In genomic region chr16:31290281-31290680, GRCm38 (mm10) we compare ENCODE assay signal across 9 mouse cellular contexts. TPM values are rescaled to one million over a fixed set of nuclear protein-coding genes. Genes with fewer than 3 reads are reported as not detected.
DNase-seq lines count a peak whose midpoint lies in the region; ATAC-seq and TF ChIP-seq lines count a peak whose summit lies in the region.
"Had no signal": no experiment of that assay in that cellular context is flagged by ENCODE, and none has a peak within 500 bp of the region (broad histone marks: within the 10 kb centered on the region; RNA-seq: fewer than 3 reads in every experiment).

No protein-coding gene starts in this region.

- no peaks in the 10 kb centered on the region for H3K27me3 ChIP-seq in C2C12 (ENCODE audit: control insufficient read depth, insufficient read depth, insufficient read length)
- H3K27me3 ChIP-seq in kidney, adult 2 months (replicated peaks; ENCODE audit: control insufficient read depth, insufficient read depth, low read length): no peaks in the 10 kb centered on the region
- H3K27me3 ChIP-seq: neural tube, embryonic 13.5 days had no signal

- no peak for TF ChIP-seq POLR2A in kidney, adult 2 months (IDR thresholded peaks at IDR 0.05; ENCODE audit: low read depth, low read length)

- ATAC-seq in CD4-positive, CD25-positive, alpha-beta regulatory T cell, adult 4 months: no peak

- H3K79me3 ChIP-seq in C2C12 (ENCODE audit: low read depth): no peaks in the 10 kb centered on the region

- H3K4me1 ChIP-seq in kidney, adult 2 months (ENCODE audit: control insufficient read depth, insufficient read depth, low read length): no peaks in the 10 kb centered on the region; the same call in 1 of the 2 replicates
- H3K4me1 ChIP-seq: neural tube, embryonic 13.5 days had no signal

- no peak for TF ChIP-seq CTCF in C2C12 (IDR thresholded peaks at IDR 0.05; ENCODE audit: control insufficient read depth, insufficient read depth, insufficient read length)
- TF ChIP-seq CTCF in kidney, adult 2 months (conservative IDR thresholded peaks at IDR 0.05; ENCODE audit: insufficient read depth, insufficient read length, low read depth, low read length): no peak

- H3K4me3 ChIP-seq in C2C12 (ENCODE audit: insufficient read depth, poor library complexity, severe bottlenecking): no peak overlapping the region
- H3K4me3 ChIP-seq in kidney, adult 2 months (ENCODE audit: insufficient read depth, low read depth, low read length): peak overlapping the region; percentile 7; the same call in 1 of the 2 replicates
- H3K4me3 ChIP-seq: neural tube, embryonic 13.5 days had no signal

- peak; percentile 88 for DNase-seq in adrenal gland, adult 2 months
- peak; percentile 68 to 83 for DNase-seq in gastrocnemius, postnatal 36 days
- peak; percentile 96 for DNase-seq in kidney, adult 2 months
- DNase-seq in left cerebral cortex, postnatal 4 days: peak; percentile 54
- peak; percentile 88 for DNase-seq in right cerebral cortex, adult 18-20 months
- DNase-seq in thymus, postnatal 4 days: no peak

- H3K79me2 ChIP-seq in C2C12 (ENCODE audit: control insufficient read depth, insufficient read depth): no peaks in the 10 kb centered on the region

- H3K36me3 ChIP-seq in C2C12 (ENCODE audit: control insufficient read depth, insufficient read depth): no peaks in the 10 kb centered on the region
- no peaks in the 10 kb centered on the region for H3K36me3 ChIP-seq in kidney, adult 2 months (ENCODE audit: control insufficient read depth, insufficient read depth, low read length)
- H3K36me3 ChIP-seq: neural tube, embryonic 13.5 days had no signal

- intact Hi-C loops in gastrocnemius, postnatal 36 days (cut with DNase I): loop anchor here (1.0 kb wide), 1 partner anchor 15 kb away; the partner anchor contains the start of gene Ppp1r2
- intact Hi-C loops in left cerebral cortex, postnatal 4 days (cut with DNase I): no loop called here

- H3ac ChIP-seq in C2C12 (ENCODE audit: control insufficient read depth, insufficient read length, low read depth): peak overlapping the region; percentile 30

- WGBS in kidney, adult 2 months: 9% methylated on average over 10 of the region's 10 CpGs

- peak overlapping the region; percentile 93 for H3K27ac ChIP-seq in kidney, adult 2 months (ENCODE audit: insufficient read depth, low read depth, low read length)
- H3K27ac ChIP-seq: neural tube, embryonic 13.5 days had no signal

TF ChIP-seq in C2C12, 6 proteins besides CTCF, POLR2A, EP300 and RAD21:
- TF ChIP-seq MYOD1 (IDR thresholded peaks at IDR 0.05; ENCODE audit: control insufficient read depth, insufficient read length, low read depth) (no peak), CEBPB (IDR thresholded peaks at IDR 0.05; ENCODE audit: low read depth) (no peak), FOSL1 (IDR thresholded peaks at IDR 0.05; ENCODE audit: insufficient read depth, low read length, poor library complexity, severe bottlenecking) (no peak), MAX (IDR thresholded peaks at IDR 0.05) (no peak), USF1 (IDR thresholded peaks at IDR 0.05; ENCODE audit: low read depth) (no peak), MYOG (IDR thresholded peaks at IDR 0.05; ENCODE audit: control insufficient read depth, extremely low read depth, insufficient read length) (no peak)

RNA-seq across cellular contexts. Expression of gene Ppp1r2, which starts 15.2 kb away (rescaled TPM):
- 39.9 TPM for polyA plus RNA-seq in C2C12 (2012; fragmentation: generic; extraction: Trizol)
- 10 to 100 TPM; 71.5 to 82.0 TPM for total RNA-seq in adrenal gland, adult 2 months (2021)
- polyA plus RNA-seq in adrenal gland, adult 2 months (2012; rRNA removed): 75.9 and 81.2 TPM in 2 replicates
- total RNA-seq in gastrocnemius, postnatal 36 days (2021): 10 to 100 TPM; 68.7 to 77.1 TPM
- polyA plus RNA-seq in kidney, adult 2 months (2012; rRNA removed): 30.4 and 33.5 TPM in 2 replicates
- 10 to 100 TPM; 59.1 to 59.2 TPM for total RNA-seq in left cerebral cortex, postnatal 4 days (2021)
- 10 to 100 TPM; 10.9 to 16.2 TPM for polyA plus RNA-seq in CD4-positive, CD25-positive, alpha-beta regulatory T cell, adult 4 months (2017; shearing (Covaris generic))

RNA-seq across cellular contexts. Expression of gene Apod, which starts 24.3 kb away (rescaled TPM):
- 0.07 TPM for polyA plus RNA-seq in C2C12 (2012; fragmentation: generic; extraction: Trizol)
- total RNA-seq in adrenal gland, adult 2 months (2021): 10 to 100 TPM in 1 of 2 experiments, 1 to 10 TPM in 1; 8.0 to 12.3 TPM
- 0.64 and 0.99 TPM in 2 replicates for polyA plus RNA-seq in adrenal gland, adult 2 months (2012; rRNA removed)
- 10 to 100 TPM; 15.5 to 31.3 TPM for total RNA-seq in gastrocnemius, postnatal 36 days (2021)
- 1.4 and 2.5 TPM in 2 replicates for polyA plus RNA-seq in kidney, adult 2 months (2012; rRNA removed)
- 10 to 100 TPM; 30.6 to 35.9 TPM for total RNA-seq in left cerebral cortex, postnatal 4 days (2021)
- polyA plus RNA-seq in CD4-positive, CD25-positive, alpha-beta regulatory T cell, adult 4 months (2017; shearing (Covaris generic)): not detected
